Mouse (Mus musculus): ENCODE data around the gene Pdzd3. TPM values are rescaled to one million over a fixed set of nuclear protein-coding genes. Genes with fewer than 3 reads are reported as not detected.

Gene Pdzd3
- total RNA-seq, 2 experiments from 2014 or later = 2.3 to 3.3 TPM

- no peak for DNase-seq
- intact Hi-C loops (cut with DNase I) = no loop called here
Observed at GRCm38 (mm10) chr9:44254508-44255135, 3.4 kb upstream of the Pdzd3 start.

DNA sequence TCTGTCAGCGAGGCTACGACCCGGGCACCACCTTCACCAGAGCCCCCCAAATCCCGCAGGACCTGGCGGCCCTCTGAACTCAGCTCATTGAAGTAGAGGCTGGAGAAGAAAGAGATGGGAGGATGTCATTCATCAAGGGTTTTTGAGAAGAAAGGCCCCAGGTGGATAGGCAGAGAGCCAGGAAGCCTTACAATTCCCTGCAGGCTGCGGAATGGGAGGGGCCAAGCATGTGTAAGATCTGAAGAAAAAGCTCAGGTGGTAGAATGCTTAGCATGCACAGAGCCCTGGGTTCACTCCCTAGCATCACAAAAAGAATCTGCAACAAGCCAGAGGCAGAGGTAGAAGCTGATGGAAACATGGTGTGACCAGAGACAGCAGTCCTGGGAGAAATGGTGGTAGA, 2.2 kb upstream of the Pdzd3 start:
- DNase-seq = no peak
- intact Hi-C loops (cut with DNase I) = no loop called here

GRCm38 (mm10) chr9:44250445-44250844, 826 bp downstream of the Pdzd3 start:
- no peak for DNase-seq
- intact Hi-C loops (cut with DNase I) = loop anchor here (2.0 kb wide), 1 partner anchor 18 kb away; the partner anchor contains the start of gene Nlrx1

DNA sequence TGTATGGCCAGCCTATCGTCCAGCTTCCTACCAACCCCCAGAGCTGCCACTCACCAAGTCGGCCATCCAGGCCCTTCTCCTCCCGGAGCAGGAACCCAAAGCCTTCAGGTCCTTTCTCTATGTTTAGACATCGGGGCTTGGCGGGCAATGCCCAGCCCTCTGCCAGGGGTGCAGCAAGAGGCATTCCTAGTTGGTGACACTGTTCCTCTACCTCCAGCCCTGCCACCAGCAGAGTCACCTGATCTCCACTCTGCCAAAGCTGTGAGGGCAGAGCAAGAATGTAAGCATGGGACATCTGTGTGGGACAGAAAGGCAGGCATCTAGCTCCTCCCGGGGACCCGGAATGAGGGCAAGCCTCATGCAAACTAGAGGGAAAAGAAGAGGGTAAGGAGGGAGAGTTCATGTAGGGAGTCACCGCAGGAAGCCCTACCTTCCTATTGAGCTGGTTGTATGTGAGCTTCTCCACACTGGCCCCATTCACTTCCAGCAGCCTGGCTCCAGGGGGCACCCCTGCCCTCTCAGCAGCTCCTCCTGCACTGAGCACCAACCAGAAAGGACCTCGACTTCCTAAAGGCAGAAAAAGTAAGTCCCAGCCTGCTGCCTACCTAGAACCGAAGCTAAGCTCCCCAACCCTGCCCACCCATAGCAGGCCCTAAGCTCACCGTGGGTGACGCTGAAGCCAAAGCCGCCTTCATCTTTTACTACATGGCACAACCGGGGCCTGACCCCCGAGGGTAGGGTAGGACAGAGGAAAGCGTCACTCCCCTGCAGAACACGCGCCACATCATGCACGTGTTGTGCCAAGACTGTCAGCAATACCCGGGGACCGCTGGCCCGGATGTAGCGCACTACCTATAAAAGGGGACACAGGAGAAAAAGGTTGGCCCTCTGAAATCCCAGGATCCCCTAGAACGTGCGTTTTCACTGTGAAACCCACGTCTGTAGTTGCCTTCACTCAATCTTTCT, 1.8 kb downstream of the Pdzd3 start:
- peak; percentile 79 to 83 for DNase-seq
- intact Hi-C loops (cut with DNase I) = loop anchor here (2.0 to 5.0 kb wide), 2 partner anchors 19 to 143 kb away; partner anchors contain the start of gene Nlrx1

- intact Hi-C loops (cut with DNase I) = loop anchor here (5.0 kb wide), 1 partner anchor 144 kb away; no protein-coding TSS in a partner anchor
- no peak for DNase-seq
Observed at GRCm38 (mm10) chr9:44247907-44248306, 3.4 kb downstream of the Pdzd3 start.

- intact Hi-C loops (cut with DNase I) = no loop called here
- no peak for DNase-seq
Observed at GRCm38 (mm10) chr9:44243621-44244020, 7.7 kb downstream of the Pdzd3 start.

GRCm38 (mm10) chr9:44241418-44241817, 9.9 kb downstream of the Pdzd3 start:
- no peak for DNase-seq
- intact Hi-C loops (cut with DNase I) = no loop called here

DNA sequence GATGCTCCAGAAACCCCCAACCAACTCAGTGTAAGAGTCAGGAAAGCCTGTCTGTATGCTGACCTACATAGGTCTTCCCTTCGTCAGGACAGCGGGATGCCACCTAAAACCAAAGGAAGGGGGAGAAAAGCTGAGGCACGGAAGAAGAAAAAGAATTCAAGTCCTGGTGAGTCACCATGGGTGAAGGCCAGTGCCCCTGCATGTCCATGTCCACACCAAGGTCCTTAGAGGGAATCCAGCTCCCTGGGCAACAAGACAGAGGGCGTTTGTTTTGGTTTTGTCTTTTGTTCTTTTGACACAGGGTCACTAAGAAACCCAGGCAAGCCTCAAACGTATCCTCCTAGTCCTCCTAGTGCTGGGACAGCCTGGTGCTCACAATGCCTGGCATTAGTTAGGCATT, 10.4 kb downstream of the Pdzd3 start:
- intact Hi-C loops (cut with DNase I) = no loop called here
- DNase-seq = no peak

DNA sequence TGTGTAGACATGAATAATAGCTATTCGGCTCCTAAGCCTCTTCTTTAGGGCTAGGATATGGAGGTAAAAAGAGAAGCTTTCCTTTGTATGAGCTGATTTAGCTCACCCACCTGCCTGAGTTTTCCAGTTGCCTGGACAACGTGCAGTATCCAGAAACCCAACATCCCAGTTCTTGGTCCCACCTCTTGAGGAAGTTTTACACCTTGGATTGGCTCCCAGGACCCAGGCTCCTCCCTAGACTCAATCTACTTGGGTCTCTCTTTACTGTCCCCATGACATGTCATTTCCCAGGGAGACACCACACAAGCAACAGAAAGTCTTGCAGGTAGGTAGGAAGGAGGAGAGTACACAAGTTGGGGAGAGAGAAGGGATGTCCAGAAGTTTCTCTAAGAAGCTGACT, 10.9 kb downstream of the Pdzd3 start, which contains the start of gene Ccdc153:
Ccdc153 (plus strand) TSS at position 278 of the 400 bp plus-strand sequence.
- intact Hi-C loops (cut with DNase I) = no loop called here
- no peak for DNase-seq

DNA sequence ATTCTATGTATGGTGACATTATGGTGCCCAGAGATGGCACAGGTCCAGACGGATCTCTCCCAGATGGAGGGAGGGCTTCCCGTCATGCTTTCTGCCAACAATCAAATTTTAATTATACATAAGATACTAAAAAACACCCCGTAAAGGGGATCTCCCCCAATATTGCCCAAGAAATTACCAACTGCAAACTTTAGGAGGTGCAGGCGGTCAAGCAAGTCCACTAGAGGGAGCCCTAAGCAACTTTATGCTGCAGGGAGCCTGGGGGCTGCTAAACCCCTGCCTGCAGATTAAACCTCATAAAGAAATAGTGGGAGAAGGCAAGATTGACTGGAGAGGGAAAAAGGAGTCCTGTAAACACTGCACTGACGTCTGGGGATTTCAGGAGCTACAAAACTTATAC, 11.8 kb downstream of the Pdzd3 start:
- peak; percentile 62 to 79 for DNase-seq
- intact Hi-C loops (cut with DNase I) = loop anchor here (1.0 to 10.0 kb wide), 2 partner anchors 118 to 255 kb away; no protein-coding TSS in a partner anchor

- no peak for DNase-seq
- intact Hi-C loops (cut with DNase I) = loop anchor here (1.0 to 10.0 kb wide), 2 partner anchors 119 to 254 kb away; no protein-coding TSS in a partner anchor
Observed at GRCm38 (mm10) chr9:44238501-44239190, 12.6 kb downstream of the Pdzd3 start.

GRCm38 (mm10) chr9:44237128-44237527, 14.1 kb downstream of the Pdzd3 start:
- intact Hi-C loops (cut with DNase I) = loop anchor here (10.0 kb wide), 1 partner anchor 252 kb away; no protein-coding TSS in a partner anchor
- no peak for DNase-seq

DNA sequence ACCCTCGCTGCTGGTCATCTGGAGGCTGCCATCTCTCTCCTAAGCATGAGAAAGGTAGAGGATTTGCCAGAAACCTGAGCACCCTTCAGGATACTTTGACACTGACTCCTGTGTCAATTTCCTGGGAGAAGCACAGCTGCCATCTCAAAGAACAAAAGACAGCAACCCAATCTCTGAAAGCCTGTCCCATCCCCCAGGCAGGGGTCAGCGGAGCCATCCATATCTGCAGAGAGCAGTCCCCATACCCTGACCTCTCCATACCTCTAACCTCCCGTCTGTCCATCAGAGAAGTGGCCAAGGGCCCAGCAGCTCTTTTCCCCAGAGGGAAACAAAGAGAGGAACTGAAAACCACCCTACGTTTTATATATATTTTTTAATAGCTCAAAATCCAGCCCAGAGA, 14.7 kb downstream of the Pdzd3 start:
- intact Hi-C loops (cut with DNase I) = loop anchor here (10.0 kb wide), 1 partner anchor 252 kb away; no protein-coding TSS in a partner anchor
- DNase-seq = no peak

GRCm38 (mm10) chr9:44234479-44235427, 16.5 kb downstream of the Pdzd3 start:
- peak; percentile 61 for DNase-seq
- intact Hi-C loops (cut with DNase I) = loop anchor here (10.0 kb wide), 1 partner anchor 250 kb away; no protein-coding TSS in a partner anchor

DNA sequence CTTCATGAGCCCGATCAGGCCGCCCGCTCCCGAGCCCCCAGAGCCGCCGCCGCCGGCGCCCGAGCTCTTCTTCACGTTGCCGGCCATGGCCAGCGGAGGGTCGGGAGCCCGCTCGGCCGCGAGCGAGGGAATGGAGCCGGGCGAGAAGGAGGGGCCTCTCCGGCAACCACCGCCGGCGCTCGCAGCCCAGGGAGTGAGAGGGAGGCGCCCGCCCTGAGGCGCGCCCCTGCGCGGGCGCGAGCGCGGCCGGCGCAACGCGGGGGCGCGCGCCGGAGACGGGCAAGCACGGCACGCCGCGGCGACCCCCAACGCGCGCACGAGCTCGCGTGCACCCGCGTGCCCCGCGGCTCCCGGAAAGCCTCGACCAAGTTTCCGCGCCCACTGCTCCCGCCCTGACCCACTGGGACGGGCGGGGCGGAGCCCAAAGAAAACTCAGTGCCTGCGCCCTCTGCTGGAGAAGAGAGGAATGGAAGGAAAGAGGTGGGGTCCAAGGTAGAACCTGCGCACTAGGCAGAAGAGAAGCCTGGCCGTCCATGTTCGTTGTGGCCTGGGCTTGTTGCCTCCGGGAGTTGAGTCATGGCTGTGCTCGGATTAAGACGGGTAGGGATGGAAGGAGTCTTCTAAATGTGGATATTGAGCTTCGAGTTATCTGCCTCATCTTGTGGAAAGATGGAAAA, 17.3 kb downstream of the Pdzd3 start, which contains the start of gene Cbl:
Cbl (minus strand) TSS at position 248 of the 677 bp plus-strand sequence.
- intact Hi-C loops (cut with DNase I) = loop anchor here (1.0 to 10.0 kb wide), 3 partner anchors 61 to 249 kb away; no protein-coding TSS in a partner anchor
- DNase-seq = peak; percentile 100

GRCm38 (mm10) chr9:44233021-44233801, 18.1 kb downstream of the Pdzd3 start:
- intact Hi-C loops (cut with DNase I) = loop anchor here (1.0 to 10.0 kb wide), 3 partner anchors 60 to 248 kb away; no protein-coding TSS in a partner anchor
- peak in 1 of 2 experiments; percentile 53 for DNase-seq

DNA sequence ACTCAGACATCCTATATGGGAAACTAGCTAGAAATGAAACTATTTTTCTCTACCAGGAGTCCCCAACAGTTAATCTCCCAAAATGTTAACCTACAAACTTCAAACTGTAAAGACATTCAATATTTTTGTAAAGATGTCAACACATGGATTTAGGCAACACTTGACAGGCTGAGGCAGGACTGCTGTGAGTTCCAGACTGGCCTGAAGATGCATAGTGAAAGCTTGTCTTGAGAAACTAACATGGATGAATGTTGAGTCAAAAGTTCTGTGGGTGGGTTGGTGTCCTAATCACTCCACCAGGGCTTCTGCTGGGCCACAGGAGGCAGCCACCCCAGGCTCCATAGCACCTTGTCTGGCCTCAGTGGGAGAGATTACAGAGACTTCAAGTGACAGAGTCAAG, 19.7 kb downstream of the Pdzd3 start:
- no peak for DNase-seq
- intact Hi-C loops (cut with DNase I) = loop anchor here (2.0 to 10.0 kb wide), 2 partner anchors 59 to 247 kb away; no protein-coding TSS in a partner anchor

- intact Hi-C loops (cut with DNase I) = no loop called here
- DNase-seq = no peak
Observed at GRCm38 (mm10) chr9:44225993-44226392, 25.3 kb downstream of the Pdzd3 start.
